Mouse (Mus musculus): ENCODE measurements around the gene Kmt2c. TPM values are rescaled to one million over a fixed set of nuclear protein-coding genes. Genes with fewer than 3 reads are reported as not detected.

Gene Kmt2c
- polyA plus RNA-seq, 1 experiment from 2014 or later, result 19.3 TPM

DNA sequence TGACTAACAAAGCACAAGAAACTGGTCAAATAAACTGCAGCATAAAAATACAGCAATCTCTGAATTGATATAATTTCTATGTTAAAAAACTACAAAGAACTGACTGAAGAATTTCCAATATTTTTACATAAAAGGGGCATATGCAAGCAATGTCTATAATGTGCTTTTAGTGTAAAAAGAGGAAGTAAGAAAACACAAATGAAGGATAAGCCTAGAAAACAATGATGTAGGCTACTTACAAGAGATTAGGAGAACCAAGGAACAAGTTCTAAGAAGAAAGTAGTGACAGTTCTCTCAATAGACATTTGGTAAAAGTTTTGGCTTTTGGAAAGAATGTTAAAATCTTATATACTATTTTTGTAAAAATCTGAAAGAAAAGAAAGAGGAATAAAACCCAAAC lies 119.4 kb downstream of the Kmt2c start:
- H3K36me3 ChIP-seq (ENCODE audit: inconsistent target), result peaks cover 2% of the 10 kb centered on the region; the same call in 1 of the 2 replicates
- H3K27ac ChIP-seq, result no peak overlapping the region
- H3K79me2 ChIP-seq (ENCODE audit: inconsistent target), result no peaks in the 10 kb centered on the region
- no peak overlapping the region for H3K4me3 ChIP-seq (ENCODE audit: inconsistent target)

DNA sequence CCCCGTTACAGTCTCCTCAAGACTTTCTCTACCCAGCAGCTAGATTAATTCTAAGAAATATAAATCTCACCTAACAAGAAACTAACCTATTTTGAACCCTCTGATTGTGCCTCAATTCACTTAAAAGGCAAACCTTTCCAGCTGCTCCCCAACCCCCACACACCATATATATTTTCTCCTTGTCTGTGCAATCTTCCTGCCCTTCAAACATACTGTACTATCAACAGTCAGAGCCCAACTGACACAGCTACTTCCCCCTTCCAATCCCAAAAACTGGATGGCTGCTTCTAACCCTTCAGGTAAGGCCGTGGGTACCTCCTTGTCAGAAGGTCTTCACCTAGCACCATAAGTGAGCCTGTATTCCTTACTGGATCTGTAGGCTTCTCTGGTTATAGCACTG lies 130.2 kb downstream of the Kmt2c start:
- peaks cover 10% of the 10 kb centered on the region for H3K36me3 ChIP-seq (ENCODE audit: inconsistent target)
- no peak overlapping the region for H3K4me3 ChIP-seq (ENCODE audit: inconsistent target)
- WGBS (ENCODE audit: missing documents), result 96% methylated on average over 2 of the region's 2 CpGs
- H3K27ac ChIP-seq, result no peak overlapping the region
- H3K79me2 ChIP-seq (ENCODE audit: inconsistent target), result no peaks in the 10 kb centered on the region

DNA sequence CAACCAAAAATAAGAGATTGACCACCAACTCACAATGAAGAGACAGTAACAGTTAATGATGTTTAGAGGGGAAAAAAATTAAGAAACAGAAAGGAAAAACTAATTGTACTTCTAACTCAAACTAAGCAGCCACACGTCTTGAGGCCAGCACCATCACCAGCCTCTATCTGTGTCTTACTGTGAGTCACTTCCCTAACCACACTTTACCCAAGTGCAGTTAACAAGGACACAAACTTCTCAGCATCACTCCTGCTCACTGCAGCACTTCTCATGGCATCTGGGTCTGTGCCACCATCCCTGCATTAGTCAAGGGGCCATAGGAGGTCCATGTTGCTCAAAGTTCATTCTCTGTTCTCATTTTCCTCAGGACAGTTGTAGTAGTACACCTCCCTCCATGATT lies 131.5 kb downstream of the Kmt2c start:
- WGBS (ENCODE audit: missing documents), result 33% methylated on average over 1 of the region's 1 CpGs
- Histone ChIP-seq H3K36me3 (ENCODE audit: inconsistent target) (peaks cover 6% of the 10 kb centered on the region; the same call in 1 of the 2 replicates), H3K27ac (no peak overlapping the region), H3K79me2 (ENCODE audit: inconsistent target) (no peaks in the 10 kb centered on the region), H3K4me3 (ENCODE audit: inconsistent target) (no peak overlapping the region)

DNA sequence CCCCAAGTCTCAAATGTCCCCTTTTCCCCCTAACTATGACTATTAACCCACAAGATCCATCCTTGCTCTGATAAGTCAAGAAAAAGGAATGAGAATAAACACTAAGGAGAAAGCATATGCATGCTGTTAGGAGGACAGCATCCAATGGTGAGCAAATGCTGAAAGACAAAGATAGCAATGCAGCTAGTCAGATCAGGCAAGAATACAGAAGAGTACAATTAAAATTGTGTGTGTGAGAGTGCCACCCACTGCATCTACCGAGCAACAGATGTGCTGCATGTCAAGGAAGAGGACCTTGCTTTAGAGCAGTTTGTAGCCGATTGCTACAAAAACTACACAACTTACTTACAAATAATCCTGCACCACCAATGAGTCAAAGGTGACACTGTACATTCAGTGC lies 145.1 kb downstream of the Kmt2c start:
- Histone ChIP-seq H3K27ac (no peak overlapping the region), H3K79me2 (ENCODE audit: inconsistent target) (no peaks in the 10 kb centered on the region), H3K4me3 (ENCODE audit: inconsistent target) (no peak overlapping the region), H3K36me3 (ENCODE audit: inconsistent target) (peaks cover 18% of the 10 kb centered on the region)
- 100% methylated on average over 2 of the region's 2 CpGs for WGBS (ENCODE audit: missing documents)

DNA sequence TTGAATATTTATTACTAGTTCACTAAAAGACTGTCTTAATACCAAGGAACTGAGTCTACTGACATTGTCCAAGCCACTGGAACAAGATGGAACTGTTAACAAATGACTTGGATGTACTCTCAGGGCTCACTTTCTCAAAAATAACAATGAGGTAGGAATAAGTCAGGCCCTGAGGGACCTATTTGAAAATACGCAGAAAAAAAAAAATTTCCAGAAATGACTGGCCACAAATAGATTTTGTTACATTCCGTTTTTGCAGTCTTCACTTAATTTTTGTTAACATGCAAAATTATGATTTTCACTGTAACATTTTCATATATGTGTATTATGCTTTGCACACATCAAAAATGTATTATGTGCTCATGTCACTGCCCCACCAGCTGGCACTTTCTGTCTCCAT lies 167.3 kb downstream of the Kmt2c start:
- WGBS (ENCODE audit: missing documents), result 97% methylated on average over 2 of the region's 2 CpGs
- H3K4me3 ChIP-seq (ENCODE audit: inconsistent target), result no peak overlapping the region
- no peaks in the 10 kb centered on the region for H3K79me2 ChIP-seq (ENCODE audit: inconsistent target)
- no peak overlapping the region for H3K27ac ChIP-seq
- H3K36me3 ChIP-seq (ENCODE audit: inconsistent target), result peaks cover 27% of the 10 kb centered on the region; the same call in 1 of the 2 replicates

DNA sequence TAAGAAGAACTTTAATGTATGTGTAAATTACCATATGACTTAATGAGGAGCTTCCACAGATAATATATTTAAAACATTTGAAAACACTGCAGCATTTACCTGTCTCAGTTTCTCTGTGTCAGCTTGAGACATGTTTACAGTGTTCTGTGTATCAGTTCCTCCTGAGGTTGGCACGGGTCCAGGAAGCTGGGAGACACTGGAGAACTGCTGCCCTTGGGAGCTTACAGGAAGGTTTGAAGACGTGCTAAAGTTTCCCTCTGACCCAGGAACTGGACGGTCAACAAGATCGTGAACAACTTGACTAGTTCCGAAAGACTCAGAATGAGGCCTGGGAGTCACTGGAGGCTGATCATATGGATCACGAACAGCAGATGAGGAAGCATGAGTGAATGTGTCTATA lies 184.7 kb downstream of the Kmt2c start:
- Histone ChIP-seq H3K79me2 (ENCODE audit: inconsistent target) (no peaks in the 10 kb centered on the region), H3K4me3 (ENCODE audit: inconsistent target) (no peak overlapping the region), H3K27ac (no peak overlapping the region), H3K36me3 (ENCODE audit: inconsistent target) (peaks cover 60% of the 10 kb centered on the region)
- WGBS (ENCODE audit: missing documents), result 81% methylated on average over 6 of the region's 6 CpGs

DNA sequence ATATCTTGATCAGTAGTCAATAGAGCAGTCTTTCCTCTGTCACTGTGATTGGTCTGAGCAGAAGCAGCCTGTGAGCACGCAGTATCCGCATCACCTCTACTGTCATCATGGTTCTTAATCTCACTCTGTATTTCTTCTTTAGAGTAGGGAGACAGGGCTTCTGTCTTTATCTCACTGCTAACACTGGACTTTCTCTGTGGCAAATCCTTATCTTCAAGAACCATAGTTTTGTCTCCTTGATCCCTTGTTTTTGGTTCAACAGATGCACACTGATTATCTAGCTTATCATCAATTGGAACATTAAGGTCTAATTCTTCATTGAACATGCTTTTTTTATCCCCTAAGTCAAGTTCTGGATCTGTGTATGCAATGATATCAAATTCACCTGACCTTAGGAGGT lies 188.4 kb downstream of the Kmt2c start:
- WGBS (ENCODE audit: missing documents), result 100% methylated on average over 2 of the region's 2 CpGs
- peaks cover 53% of the 10 kb centered on the region for H3K36me3 ChIP-seq (ENCODE audit: inconsistent target)
- H3K79me2 ChIP-seq (ENCODE audit: inconsistent target), result no peaks in the 10 kb centered on the region
- no peak overlapping the region for H3K27ac ChIP-seq
- no peak overlapping the region for H3K4me3 ChIP-seq (ENCODE audit: inconsistent target)

DNA sequence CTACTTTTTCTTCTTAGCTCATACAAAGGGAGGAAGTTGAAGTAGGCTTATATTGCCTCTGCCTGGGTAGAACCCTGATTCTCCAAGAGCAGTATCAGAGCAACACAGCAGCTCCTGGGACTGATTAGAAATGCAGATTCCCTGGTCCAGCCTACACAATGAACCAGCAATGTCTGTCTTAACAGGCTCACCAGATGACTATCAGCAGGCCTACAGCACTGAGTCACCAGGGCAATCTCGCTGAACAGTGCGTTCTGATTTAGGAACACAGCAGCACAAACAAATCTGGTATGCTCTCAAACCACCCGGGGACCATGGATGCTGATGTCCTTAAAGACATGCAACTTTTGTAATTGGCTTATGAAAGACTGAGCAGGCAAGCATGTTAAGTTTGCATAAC lies 201.8 kb downstream of the Kmt2c start:
- no peak overlapping the region for H3K4me3 ChIP-seq (ENCODE audit: inconsistent target)
- peaks cover 36% of the 10 kb centered on the region for H3K36me3 ChIP-seq (ENCODE audit: inconsistent target)
- no peak overlapping the region for H3K27ac ChIP-seq
- 85% methylated on average over 3 of the region's 3 CpGs for WGBS (ENCODE audit: missing documents)
- H3K79me2 ChIP-seq (ENCODE audit: inconsistent target), result no peaks in the 10 kb centered on the region

DNA sequence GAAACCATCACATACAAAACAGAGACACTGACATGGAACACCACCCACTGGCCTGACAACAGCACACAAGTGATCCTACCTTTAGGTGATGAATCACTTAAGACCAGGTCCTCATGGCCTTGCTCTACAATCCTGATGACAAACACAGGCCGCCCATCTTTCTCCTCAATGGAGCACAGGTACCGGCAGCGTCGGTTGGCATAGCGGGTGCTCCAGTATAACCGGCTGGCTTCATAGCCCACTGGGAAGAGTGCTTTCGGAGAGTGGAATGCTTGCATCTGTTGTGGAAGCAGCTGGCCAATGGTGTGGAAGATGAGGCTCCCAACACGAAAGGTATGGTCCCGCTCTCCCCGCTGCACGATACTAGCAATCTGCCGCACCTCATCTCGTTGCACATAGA lies 214.6 kb downstream of the Kmt2c start:
- WGBS (ENCODE audit: missing documents), result 97% methylated on average over 11 of the region's 13 CpGs
- peaks cover 84% of the 10 kb centered on the region for H3K36me3 ChIP-seq (ENCODE audit: inconsistent target)
- H3K79me2 ChIP-seq (ENCODE audit: inconsistent target), result no peaks in the 10 kb centered on the region
- no peak overlapping the region for H3K27ac ChIP-seq
- no peak overlapping the region for H3K4me3 ChIP-seq (ENCODE audit: inconsistent target)

DNA sequence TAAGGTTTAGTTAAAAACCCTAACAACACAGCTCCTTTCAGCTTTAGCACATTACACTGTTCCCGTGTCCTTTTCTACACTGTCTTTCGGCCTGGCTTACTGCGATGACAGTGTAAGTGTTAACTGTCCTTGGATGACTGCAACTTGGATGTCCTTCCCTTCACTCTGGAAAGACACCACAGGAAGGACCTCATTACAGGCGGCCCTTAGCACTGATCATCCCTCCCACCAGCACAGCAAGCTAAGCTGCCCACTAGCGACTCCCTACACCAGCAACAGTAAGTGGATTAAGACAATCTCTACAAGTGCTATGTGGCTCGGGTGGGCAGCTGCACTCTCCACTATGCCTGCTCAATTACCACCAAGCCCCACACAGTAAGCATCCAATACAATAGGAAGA lies 222.2 kb downstream of the Kmt2c start:
- peaks cover 76% of the 10 kb centered on the region for H3K36me3 ChIP-seq (ENCODE audit: inconsistent target)
- H3K27ac ChIP-seq, result no peak overlapping the region
- no peak overlapping the region for H3K4me3 ChIP-seq (ENCODE audit: inconsistent target)
- H3K79me2 ChIP-seq (ENCODE audit: inconsistent target), result no peaks in the 10 kb centered on the region
- WGBS (ENCODE audit: missing documents), result 95% methylated on average over 6 of the region's 6 CpGs

DNA sequence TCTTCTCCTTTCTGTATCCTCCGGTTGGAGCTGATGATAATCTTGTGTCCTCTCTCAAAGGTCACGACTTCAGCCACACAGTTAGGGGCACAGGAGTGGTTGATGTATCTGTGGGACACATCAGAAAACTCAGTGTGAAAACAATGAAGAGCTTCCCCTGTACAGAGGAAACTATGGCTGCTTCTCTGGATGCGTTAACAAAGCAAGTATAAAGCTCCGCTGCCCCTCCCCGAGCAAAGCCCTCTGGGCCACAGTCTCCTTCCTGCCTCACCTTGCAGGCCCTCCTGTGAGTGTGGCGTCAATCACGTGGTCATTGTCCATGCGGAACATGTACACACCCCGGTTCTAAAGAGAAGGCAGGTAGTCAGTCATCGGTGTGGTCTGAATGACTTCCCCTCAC lies 223.0 kb downstream of the Kmt2c start:
- Histone ChIP-seq H3K27ac (no peak overlapping the region), H3K36me3 (ENCODE audit: inconsistent target) (peaks cover 76% of the 10 kb centered on the region), H3K79me2 (ENCODE audit: inconsistent target) (no peaks in the 10 kb centered on the region), H3K4me3 (ENCODE audit: inconsistent target) (no peak overlapping the region)
- WGBS (ENCODE audit: missing documents), result 93% methylated on average over 10 of the region's 10 CpGs

DNA sequence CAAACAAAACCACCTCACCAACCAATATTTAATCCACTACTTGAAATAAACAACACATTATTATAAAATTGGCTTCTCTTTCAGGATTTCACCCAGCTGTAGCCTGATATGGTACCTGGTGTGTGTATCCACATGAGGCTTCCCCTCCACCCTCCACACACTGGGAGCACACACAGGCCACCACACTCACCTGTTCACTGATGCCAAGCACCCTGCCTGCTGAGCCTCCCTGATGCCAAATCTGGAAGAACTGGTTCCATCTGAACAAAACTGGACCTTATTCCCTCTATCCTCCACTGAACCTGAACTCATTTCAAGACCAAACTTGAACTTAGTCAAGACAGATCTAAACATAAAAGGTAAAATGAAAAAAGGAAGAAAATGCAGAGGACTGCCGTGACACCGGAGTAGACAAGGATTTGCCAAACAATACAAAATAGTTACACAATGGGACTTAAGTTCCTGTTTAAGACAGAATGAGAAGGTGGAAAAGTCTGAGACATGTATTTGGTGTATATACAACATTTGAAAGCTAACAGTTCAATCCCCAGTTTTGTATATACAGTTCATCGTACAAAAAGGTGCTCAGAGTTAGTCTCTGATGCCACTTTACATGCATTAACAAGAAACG lies 230.2 kb downstream of the Kmt2c start:
- no peak overlapping the region for H3K4me3 ChIP-seq (ENCODE audit: inconsistent target)
- no peaks in the 10 kb centered on the region for H3K79me2 ChIP-seq (ENCODE audit: inconsistent target)
- no peak overlapping the region for H3K27ac ChIP-seq
- 79% methylated on average over 4 of the region's 4 CpGs for WGBS (ENCODE audit: missing documents)
- H3K36me3 ChIP-seq (ENCODE audit: inconsistent target), result peaks cover 54% of the 10 kb centered on the region

DNA sequence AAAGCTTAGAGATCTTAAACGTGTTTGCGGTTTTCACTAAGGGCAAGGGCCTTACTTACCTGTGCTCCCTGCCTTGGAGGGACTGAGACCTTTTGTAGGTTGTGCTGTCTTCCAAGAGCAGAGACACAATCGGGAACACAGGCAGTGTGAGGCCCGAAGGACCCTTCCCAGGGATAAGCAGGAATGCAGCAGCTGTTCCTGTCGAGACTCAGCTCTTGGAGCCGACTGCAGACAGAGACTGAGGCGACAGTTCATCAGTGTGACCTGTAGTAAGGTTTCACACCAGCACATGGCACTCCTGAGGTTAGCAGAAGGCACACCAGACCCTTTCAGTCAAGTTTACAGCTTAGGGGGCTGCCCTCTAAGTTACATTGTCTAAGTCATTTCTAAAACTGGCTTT lies 236.3 kb downstream of the Kmt2c start:
- WGBS (ENCODE audit: missing documents), result 93% methylated on average over 7 of the region's 7 CpGs
- no peak overlapping the region for H3K4me3 ChIP-seq (ENCODE audit: inconsistent target)
- H3K79me2 ChIP-seq (ENCODE audit: inconsistent target), result no peaks in the 10 kb centered on the region
- no peak overlapping the region for H3K27ac ChIP-seq
- H3K36me3 ChIP-seq (ENCODE audit: inconsistent target), result peaks cover 77% of the 10 kb centered on the region

DNA sequence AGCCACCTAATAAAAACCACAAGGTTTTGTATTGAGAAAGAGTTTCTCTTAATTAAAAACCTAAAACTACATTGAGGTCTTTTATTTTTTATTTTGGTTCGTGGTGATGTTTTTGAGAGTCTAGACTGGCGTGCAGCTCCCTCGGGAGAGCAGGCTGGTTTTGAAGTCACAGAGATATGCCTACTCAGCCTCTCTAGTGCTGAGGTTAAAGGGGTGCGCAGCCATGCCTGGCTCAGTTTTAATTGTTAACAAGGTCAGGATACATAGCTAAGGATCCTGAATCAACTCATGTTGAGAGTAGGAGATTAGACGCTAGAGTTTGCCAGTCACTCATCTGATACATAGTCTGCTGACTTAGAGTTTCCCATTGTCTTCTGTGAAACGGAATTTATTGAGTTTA lies 237.1 kb downstream of the Kmt2c start:
- Histone ChIP-seq H3K4me3 (ENCODE audit: inconsistent target) (no peak overlapping the region), H3K27ac (no peak overlapping the region), H3K36me3 (ENCODE audit: inconsistent target) (peaks cover 85% of the 10 kb centered on the region), H3K79me2 (ENCODE audit: inconsistent target) (no peaks in the 10 kb centered on the region)
- 93% methylated on average over 6 of the region's 6 CpGs for WGBS (ENCODE audit: missing documents)

DNA sequence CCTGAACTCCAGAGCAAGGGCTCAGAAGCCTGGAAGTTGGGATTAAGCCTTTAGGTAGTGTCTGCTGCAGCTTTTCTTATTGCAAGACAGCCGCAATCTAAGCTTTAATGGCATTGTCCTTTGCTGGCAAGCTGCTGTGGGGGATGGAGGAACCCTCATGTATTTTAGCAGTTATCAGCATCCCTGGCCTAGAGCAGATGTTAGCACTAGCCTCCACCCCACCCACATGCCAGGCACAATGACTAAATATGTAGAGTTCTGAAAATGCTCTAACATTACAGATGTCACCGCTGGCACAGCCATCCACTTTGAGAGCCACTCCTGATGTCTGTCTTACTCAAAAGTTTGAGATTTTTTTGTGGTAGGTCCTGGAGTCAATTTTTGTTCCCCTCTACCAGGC lies 241.9 kb downstream of the Kmt2c start:
- H3K36me3 ChIP-seq (ENCODE audit: inconsistent target), result peaks cover 86% of the 10 kb centered on the region
- WGBS (ENCODE audit: missing documents), result 88% methylated on average over 2 of the region's 2 CpGs
- H3K79me2 ChIP-seq (ENCODE audit: inconsistent target), result no peaks in the 10 kb centered on the region
- H3K27ac ChIP-seq, result no peak overlapping the region
- H3K4me3 ChIP-seq (ENCODE audit: inconsistent target), result no peak overlapping the region

DNA sequence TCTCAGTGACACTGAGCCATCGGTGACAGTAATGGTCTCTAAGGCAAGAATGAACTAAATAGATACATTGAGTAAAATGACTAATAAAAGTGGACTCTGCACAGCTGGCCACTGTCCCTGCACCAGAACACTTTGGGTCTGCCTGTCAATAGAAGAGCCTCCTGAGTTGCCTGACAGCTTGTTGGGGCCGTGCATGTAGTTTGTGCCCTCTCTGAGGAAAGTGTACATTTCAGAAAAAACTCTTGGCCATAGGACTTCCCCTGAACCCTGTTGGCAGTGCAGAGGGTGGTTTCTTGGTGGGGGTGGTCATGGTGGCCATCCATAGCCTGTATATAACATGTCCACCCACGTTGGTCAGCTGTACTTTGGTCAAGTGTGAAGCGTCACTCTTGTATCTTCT lies 244.1 kb downstream of the Kmt2c start:
- WGBS (ENCODE audit: missing documents), result 98% methylated on average over 4 of the region's 4 CpGs
- Histone ChIP-seq H3K79me2 (ENCODE audit: inconsistent target) (no peaks in the 10 kb centered on the region), H3K27ac (no peak overlapping the region), H3K4me3 (ENCODE audit: inconsistent target) (no peak overlapping the region), H3K36me3 (ENCODE audit: inconsistent target) (peaks cover 94% of the 10 kb centered on the region)
